Mouse (Mus musculus) hindbrain, embryonic 13.5 days (tissue): ENCODE measurements around the gene Tlr12. TPM values are rescaled to one million over a fixed set of nuclear protein-coding genes. Genes with fewer than 3 reads are reported as not detected.
"Not testable (repeated sequence)": the region's sequence is repeated elsewhere in the genome, so short reads cannot be mapped to it uniquely, and the experiment has no call there.

Source experiments
- ATAC-seq: fragments of 200-750 bp; cut with Nextera tagmentation; 2 replicates; pipeline ENCODE4 v1.8.0; 2017; ENCODE audit warnings: moderate TSS enrichment; ENCODE audit not compliant: low FRiP score
- H3K27ac ChIP-seq: fragments of 300-500 bp; sonication (generic); 2 replicates; pipeline ENCODE4 v1.5.1; 2015; ENCODE audit warnings: inconsistent platforms, mild to moderate bottlenecking, moderate library complexity
- H3K27me3 ChIP-seq: fragments of 300-500 bp; sonication (generic); 2 replicates; pipeline ENCODE4 v1.6.1; 2015; ENCODE audit warnings: mild to moderate bottlenecking, inconsistent platforms
- H3K36me3 ChIP-seq: fragments of 300-500 bp; sonication (generic); 2 replicates; pipeline ENCODE4 v1.6.1; 2015; ENCODE audit warnings: mild to moderate bottlenecking, inconsistent platforms
- H3K4me1 ChIP-seq: fragments of 300-500 bp; sonication (generic); replicated peaks from 2 replicates; pipeline ENCODE4 v1.6.1; 2015; ENCODE audit warnings: inconsistent platforms
- H3K4me2 ChIP-seq: fragments of 300-500 bp; sonication (generic); 2 replicates; pipeline ENCODE4 v1.6.1; 2015; ENCODE audit warnings: inconsistent platforms, mild to moderate bottlenecking, moderate library complexity
- H3K4me3 ChIP-seq: fragments of 300-500 bp; sonication (generic); 2 replicates; pipeline ENCODE4 v1.5.1; 2015; ENCODE audit warnings: mild to moderate bottlenecking, inconsistent platforms
- H3K9ac ChIP-seq: fragments of 300-500 bp; sonication (generic); 2 replicates; pipeline ENCODE4 v1.6.1; 2015; ENCODE audit warnings: mild to moderate bottlenecking, inconsistent platforms
- H3K9me3 ChIP-seq: fragments of 300-500 bp; sonication (generic); 2 replicates; pipeline ENCODE4 v1.6.1; 2016; ENCODE audit warnings: inconsistent platforms
- WGBS: fragments of 180-500 bp; shearing (Covaris S2); methylation state at CpG from one replicate; pipeline ENCODE4 v1.1.7; 2015; 5-methylcytosine and 5-hydroxymethylcytosine counted together
- polyA plus RNA-seq: library from polyadenylated mRNA; unstranded; fragments of >200 nt; fragmentation: Nextera tagmentation; extraction: Ambion mirVana; gene quantifications from 2 replicates; pipeline ENCODE4 v1.2.1, GENCODE M21; 2015

Gene Tlr12
- polyA plus RNA-seq, result 1.3 and 1.4 TPM in 2 replicates

- ATAC-seq, result no peak
- WGBS, result 70% methylated on average over 15 of the region's 15 CpGs
- Histone ChIP-seq H3K36me3 (no peaks in the 10 kb centered on the region), H3K27ac (no peak within 1 kb of the TSS), H3K4me1 (no peaks in the 10 kb centered on the region), H3K9ac (no peak within 1 kb of the TSS), H3K4me2 (no peak within 1 kb of the TSS), H3K4me3 (no peak within 1 kb of the TSS), H3K9me3 (no peaks in the 10 kb centered on the region), H3K27me3 (0 out of 2 replicates have a peak, but pooled peaks cover 8% of the 10 kb centered on the region)
These were observed at the start of gene Tlr12 for GRCm38 (mm10) chr4:128618246-128618911. Gene Tlr12, minus strand, starts transcription at chr4:128618619.

DNA sequence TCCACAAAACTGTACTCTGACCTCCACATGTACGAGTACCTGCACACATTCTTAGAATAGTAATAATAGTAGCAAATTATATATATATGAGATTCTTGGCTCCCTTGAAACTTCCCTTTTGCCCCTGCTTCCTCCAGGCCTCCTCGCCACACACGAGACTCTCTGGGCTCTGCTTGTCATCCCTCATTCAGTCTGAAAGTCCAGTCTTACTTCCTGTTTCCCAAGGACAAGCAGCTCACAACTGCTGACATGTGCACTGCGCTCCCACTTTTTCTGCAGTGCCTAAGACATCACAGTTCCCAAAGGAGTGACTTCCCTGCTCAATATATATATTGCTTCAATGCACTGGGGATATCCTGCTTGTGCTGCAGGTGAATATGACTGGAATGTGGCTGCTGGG, 48.8 kb upstream of the Tlr12 start:
- not testable (repeated sequence) for H3K4me2 ChIP-seq, H3K4me3 ChIP-seq, H3K9ac ChIP-seq, H3K36me3 ChIP-seq, H3K27me3 ChIP-seq, H3K9me3 ChIP-seq, ATAC-seq, H3K27ac ChIP-seq
- whole genome bisulfite sequencing, result 75% methylated on average over 4 of the region's 4 CpGs
- peaks cover 25% of the 10 kb centered on the region for H3K4me1 ChIP-seq

DNA sequence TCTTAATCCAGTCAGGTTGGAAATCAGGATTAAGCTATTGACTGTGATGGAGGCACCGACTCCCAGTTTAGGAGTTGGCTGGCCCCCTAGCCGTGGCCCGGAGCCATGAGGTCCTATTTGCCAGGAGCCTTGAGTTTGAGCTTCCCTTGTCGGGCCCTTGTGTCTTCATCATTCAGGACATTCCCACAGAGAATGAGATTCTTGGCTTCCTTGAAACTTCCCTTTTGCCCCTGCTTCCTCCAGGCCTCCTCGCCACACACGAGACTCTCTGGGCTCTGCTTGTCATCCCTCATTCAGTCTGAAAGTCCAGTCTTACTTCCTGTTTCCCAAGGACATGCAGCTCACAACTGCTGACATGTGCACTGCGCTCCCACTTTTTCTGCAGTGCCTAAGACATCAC, 47.9 kb upstream of the Tlr12 start:
- H3K27me3 ChIP-seq, H3K4me3 ChIP-seq, H3K36me3 ChIP-seq, H3K27ac ChIP-seq, H3K9ac ChIP-seq, H3K9me3 ChIP-seq, H3K4me2 ChIP-seq, ATAC-seq: not testable (repeated sequence)
- 75% methylated on average over 7 of the region's 7 CpGs for WGBS
- peaks cover 17% of the 10 kb centered on the region for H3K4me1 ChIP-seq

- Histone ChIP-seq H3K4me2 (no peak overlapping the region), H3K4me3 (no peak overlapping the region), H3K4me1 (peaks cover 15% of the 10 kb centered on the region), H3K27me3 (no peaks in the 10 kb centered on the region), H3K9ac (no peak overlapping the region), H3K36me3 (no peaks in the 10 kb centered on the region), H3K9me3 (no peaks in the 10 kb centered on the region), H3K27ac (no peak overlapping the region)
- WGBS, result 70% methylated on average over 3 of the region's 3 CpGs
- ATAC-seq, result no peak
These were observed 45.6 kb upstream of the Tlr12 start for GRCm38 (mm10) chr4:128664002-128664401.

DNA sequence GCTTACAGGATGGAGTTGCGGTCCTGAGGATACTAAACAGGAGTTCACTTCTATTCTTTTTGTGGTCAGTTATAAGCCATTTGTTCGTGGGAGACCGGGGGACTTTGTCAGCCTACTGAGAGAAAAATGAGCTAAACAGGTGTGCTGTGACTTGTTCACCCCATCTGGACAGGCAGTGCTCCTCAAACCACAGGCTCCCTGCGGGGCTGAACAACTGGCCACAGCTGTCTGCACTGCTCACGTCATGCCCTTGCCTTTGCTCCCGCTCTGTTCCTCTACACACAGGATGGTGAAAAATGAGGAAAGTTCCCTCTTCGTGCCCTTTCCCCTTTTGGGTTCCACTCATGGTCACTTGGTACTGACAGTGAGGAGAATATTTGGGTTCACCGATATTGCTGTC, 42.6 kb upstream of the Tlr12 start:
- no peak for ATAC-seq
- no peak overlapping the region for H3K27ac ChIP-seq
- H3K4me2 ChIP-seq, result no peak overlapping the region
- no peak overlapping the region for H3K4me3 ChIP-seq
- no peaks in the 10 kb centered on the region for H3K9me3 ChIP-seq
- WGBS, result 83% methylated on average over 8 of the region's 8 CpGs
- no peaks in the 10 kb centered on the region; the same call in 1 of the 2 replicates for H3K36me3 ChIP-seq
- peaks cover 30% of the 10 kb centered on the region for H3K4me1 ChIP-seq
- H3K9ac ChIP-seq, result no peak overlapping the region
- H3K27me3 ChIP-seq, result 0 out of 2 replicates have a peak, but pooled peaks cover 5% of the 10 kb centered on the region

GRCm38 (mm10) chr4:128660196-128660595, 41.8 kb upstream of the Tlr12 start:
- Histone ChIP-seq H3K36me3 (no peaks in the 10 kb centered on the region; the same call in 1 of the 2 replicates), H3K9ac (no peak overlapping the region), H3K27ac (no peak overlapping the region), H3K4me1 (peaks cover 39% of the 10 kb centered on the region), H3K9me3 (no peaks in the 10 kb centered on the region), H3K4me3 (no peak overlapping the region), H3K4me2 (no peak overlapping the region), H3K27me3 (0 out of 2 replicates have a peak, but pooled peaks cover 5% of the 10 kb centered on the region)
- ATAC-seq, result no peak
- 86% methylated on average over 8 of the region's 8 CpGs for WGBS

DNA sequence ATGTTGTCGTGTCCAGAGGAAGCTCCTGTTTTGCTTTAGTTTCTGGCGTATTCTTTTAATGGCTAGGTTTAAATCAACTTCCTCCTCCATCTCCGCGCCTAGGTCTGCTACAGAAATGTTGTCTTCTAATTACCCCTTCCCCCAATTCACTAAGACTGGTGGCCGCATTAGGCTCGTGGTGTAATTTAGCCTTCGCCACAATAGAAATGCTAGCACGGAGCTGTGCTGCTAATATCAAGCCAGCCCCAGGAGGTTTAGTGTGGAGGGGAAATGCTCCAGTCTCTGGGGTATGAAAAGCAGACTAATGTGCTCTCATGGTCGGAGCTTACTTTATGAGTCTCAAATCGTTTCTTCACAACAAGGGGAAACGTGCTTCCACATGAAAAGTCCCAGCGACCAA, 37.0 kb upstream of the Tlr12 start:
- Histone ChIP-seq H3K36me3 (no peaks in the 10 kb centered on the region; the same call in 1 of the 2 replicates), H3K27ac (peak overlapping the region; percentile 95), H3K4me2 (peak overlapping the region; percentile 80), H3K27me3 (0 out of 2 replicates have a peak, but pooled peaks cover 5% of the 10 kb centered on the region), H3K9ac (peak overlapping the region; percentile 90), H3K4me3 (peak overlapping the region; percentile 75), H3K9me3 (no peaks in the 10 kb centered on the region), H3K4me1 (peaks cover 63% of the 10 kb centered on the region)
- 5% methylated on average over 12 of the region's 12 CpGs for WGBS
- no peak for ATAC-seq

- H3K4me1 ChIP-seq, result peaks cover 58% of the 10 kb centered on the region
These were observed 36.3 kb upstream of the Tlr12 start, which contains the start of gene Phc2 for GRCm38 (mm10) chr4:128654505-128655381. Gene Phc2, plus strand, starts transcription at chr4:128654702.

DNA sequence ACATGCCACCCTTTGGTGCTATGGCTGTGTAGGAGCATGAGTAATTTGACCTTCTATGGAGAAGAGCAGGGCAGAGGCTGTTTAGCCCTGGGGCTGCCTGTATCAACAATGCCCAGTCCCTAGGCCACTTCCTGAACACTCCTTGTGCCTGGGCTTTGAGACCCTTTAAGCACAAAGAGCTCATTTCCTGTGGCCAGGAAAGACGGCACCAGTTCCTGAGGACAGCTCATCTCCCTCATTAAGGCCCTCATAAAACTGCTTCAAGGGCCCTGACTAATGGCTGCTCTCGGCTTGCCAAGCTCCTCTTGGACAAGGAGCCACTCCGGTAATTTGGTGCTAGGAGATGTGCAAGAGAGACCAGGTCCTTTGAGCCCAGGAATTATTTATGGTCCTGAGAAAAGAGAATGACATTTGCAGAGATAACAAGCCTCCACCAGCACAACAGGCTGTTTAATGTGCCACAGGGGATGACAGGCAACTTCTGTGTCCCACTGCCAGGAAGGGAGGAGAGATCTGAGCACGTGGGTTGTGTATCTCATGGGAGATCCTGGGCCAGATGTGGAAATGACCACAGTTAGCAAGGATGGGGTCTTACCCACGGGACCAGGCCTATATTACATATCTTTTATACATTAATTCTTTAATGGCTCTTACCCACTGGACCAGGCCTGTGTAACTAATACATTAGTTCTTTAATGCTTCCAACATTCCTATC, 34.3 kb upstream of the Tlr12 start:
- no peak overlapping the region for H3K9ac ChIP-seq
- H3K4me3 ChIP-seq, result no peak overlapping the region
- WGBS, result 38% methylated on average over 5 of the region's 5 CpGs
- H3K27me3 ChIP-seq, result 0 out of 2 replicates have a peak, but pooled peaks cover 4% of the 10 kb centered on the region
- H3K4me2 ChIP-seq, result no peak overlapping the region
- no peak for ATAC-seq
- H3K9me3 ChIP-seq, result no peaks in the 10 kb centered on the region
- H3K27ac ChIP-seq, result peak overlapping the region; percentile 71
- H3K36me3 ChIP-seq, result no peaks in the 10 kb centered on the region
- H3K4me1 ChIP-seq, result peaks cover 49% of the 10 kb centered on the region

More at GRCm38 (mm10) chr4:128654505-128655381, 36.3 kb upstream of the Tlr12 start, which contains the start of gene Phc2:
- Histone ChIP-seq H3K4me3 (peak within 1 kb of the TSS; percentile 75), H3K9me3 (no peaks in the 10 kb centered on the region), H3K27ac (peak within 1 kb of the TSS; percentile 95), H3K36me3 (no peaks in the 10 kb centered on the region; the same call in 1 of the 2 replicates), H3K27me3 (0 out of 2 replicates have a peak, but pooled peaks cover 5% of the 10 kb centered on the region), H3K9ac (peak within 1 kb of the TSS; percentile 90), H3K4me2 (peak within 1 kb of the TSS; percentile 80)
- peak; percentile 96 for ATAC-seq
- WGBS, result under 1% methylated on average over 65 of the region's 85 CpGs

DNA sequence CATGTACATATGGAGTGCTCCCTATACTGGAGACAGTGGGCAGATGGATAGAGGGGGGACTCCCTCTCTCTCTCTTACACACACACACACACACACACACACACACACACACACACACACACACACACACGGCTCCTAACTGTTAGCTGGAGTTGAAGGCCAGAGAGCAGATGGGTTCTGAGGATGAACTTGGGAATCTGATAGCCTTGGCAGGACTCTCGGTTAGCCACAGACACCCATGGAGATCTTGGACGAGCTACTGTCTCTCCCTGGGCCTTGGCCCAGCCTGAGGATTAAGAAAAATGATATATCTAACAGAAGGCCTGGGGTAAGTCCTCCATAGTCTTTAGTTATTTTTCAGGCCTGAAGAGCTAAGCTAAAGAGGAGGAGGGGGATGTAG, 33.1 kb upstream of the Tlr12 start:
- no peak overlapping the region for H3K4me3 ChIP-seq
- 59% methylated on average over 3 of the region's 3 CpGs for WGBS
- no peak overlapping the region for H3K27ac ChIP-seq
- peaks cover 39% of the 10 kb centered on the region for H3K4me1 ChIP-seq
- H3K9me3 ChIP-seq, result no peaks in the 10 kb centered on the region
- no peak overlapping the region for H3K9ac ChIP-seq
- no peak for ATAC-seq
- no peaks in the 10 kb centered on the region for H3K36me3 ChIP-seq
- H3K27me3 ChIP-seq, result 0 out of 2 replicates have a peak, but pooled peaks cover 1% of the 10 kb centered on the region
- no peak overlapping the region for H3K4me2 ChIP-seq

DNA sequence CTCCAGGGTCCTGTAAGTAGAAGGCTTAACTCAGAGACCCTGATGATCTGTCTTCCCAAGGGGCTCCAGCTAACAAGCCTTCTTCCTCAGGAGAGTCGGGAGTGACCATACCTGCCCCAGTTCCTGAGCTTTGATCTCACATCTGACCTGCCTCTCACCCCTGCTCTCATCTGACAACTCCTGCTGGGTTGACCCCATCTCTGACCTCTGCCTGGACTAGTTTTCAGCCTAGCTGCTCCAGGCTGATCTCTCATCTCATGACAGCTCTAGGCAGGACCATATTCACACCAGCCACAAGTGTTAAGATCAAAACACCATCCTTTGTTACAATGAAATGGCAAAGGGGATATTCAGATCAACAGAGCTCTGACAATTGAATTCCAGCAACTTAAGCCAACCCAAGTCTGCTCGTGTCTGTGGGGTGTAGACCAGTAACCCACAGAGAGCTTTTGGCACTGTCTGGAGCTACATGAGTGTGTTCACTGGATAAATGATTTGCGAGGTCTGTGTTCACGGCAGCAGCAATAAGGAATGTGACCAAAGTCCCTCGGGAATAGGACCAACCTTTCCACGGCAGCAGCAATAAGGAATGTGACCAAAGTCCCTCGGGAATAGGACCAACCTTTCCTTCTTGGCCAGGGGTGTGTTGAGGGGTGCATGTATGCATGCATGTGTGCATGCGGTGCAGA, 30.3 kb upstream of the Tlr12 start:
- Histone ChIP-seq H3K27ac (no peak overlapping the region), H3K27me3 (no peaks in the 10 kb centered on the region), H3K9me3 (no peaks in the 10 kb centered on the region), H3K36me3 (no peaks in the 10 kb centered on the region), H3K4me2 (no peak overlapping the region), H3K4me1 (peaks cover 19% of the 10 kb centered on the region), H3K9ac (no peak overlapping the region), H3K4me3 (no peak overlapping the region)
- no peak for ATAC-seq
- WGBS, result 60% methylated on average over 8 of the region's 8 CpGs
